Mouse (Mus musculus) cerebellum, adult 18-20 months (tissue): ENCODE measurements around the gene Sema4a.
A peak's percentile ranks its signal among the peaks of the same experiment; 100 is the strongest.

Source experiments
- DNase-seq, 2 experiments: peaks; one replicate each; pipeline ENCODE4 v3.0.0; 2021

The Sema4a gene

GRCm38 (mm10) chr3:88484597-88485316, 23.8 kb upstream of the Sema4a start:
- peak in 1 of 2 experiments; percentile 5 for DNase-seq

DNA sequence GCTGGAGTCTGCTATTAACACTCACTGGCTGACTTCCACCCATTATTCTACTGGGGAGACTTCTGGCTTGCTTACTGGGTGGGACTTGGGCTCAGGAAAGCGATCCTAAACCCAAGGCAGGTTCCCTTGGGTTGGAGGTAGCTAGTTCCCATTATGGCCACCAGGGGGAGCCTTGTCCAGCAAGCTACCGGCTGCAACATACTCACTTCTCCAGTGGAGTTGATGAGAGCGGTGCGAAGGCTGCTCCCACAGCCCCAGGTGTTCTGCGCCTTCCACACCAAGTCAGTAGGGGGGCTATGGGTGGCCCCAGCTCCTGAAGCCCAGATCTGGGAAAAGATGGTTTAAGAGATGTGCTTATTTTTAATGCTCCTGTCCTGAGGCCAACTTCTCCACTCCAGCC, 22.6 kb upstream of the Sema4a start:
- peak; percentile 78 to 83 for DNase-seq

DNA sequence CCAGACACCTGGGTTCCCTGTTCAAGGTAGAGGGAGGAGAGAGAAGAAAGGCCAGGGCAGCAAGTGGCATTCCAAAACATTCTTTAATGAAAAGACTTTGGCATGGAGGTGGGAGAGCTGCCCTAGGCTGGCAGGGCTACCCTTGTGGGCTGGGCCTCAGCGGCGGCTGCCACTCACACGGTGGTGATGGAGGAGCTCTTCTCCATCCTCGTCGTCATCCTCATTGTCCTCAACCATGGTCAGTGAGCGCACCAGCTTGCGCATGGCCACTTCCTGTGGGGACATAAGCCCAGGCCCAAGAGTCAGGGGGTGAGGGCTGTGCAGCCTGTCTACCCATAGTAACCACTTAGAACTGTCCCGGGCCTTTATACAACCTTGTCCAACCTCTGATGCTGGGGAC, 22.2 kb upstream of the Sema4a start:
- DNase-seq: no peak

DNA sequence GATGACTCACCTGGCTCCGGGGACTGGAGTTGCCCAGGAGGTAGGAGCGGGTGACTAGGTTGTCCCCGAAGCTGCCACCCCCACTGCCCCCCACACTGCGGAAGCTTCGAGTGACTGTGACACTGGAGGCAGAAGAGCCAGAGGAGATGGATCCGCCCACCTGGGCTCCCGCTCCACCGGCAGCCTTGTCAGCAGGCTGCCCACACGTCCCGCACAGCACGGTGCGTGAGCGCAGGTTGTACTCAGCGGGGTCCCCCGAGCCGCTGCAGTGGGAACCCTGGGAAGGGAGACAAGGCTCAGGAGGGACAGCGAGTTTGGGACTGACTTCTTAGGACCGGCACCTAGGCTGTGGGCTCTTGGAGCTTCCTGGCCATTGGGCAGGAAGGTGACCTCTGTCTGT, 21.4 kb upstream of the Sema4a start:
- DNase-seq: no peak

DNA sequence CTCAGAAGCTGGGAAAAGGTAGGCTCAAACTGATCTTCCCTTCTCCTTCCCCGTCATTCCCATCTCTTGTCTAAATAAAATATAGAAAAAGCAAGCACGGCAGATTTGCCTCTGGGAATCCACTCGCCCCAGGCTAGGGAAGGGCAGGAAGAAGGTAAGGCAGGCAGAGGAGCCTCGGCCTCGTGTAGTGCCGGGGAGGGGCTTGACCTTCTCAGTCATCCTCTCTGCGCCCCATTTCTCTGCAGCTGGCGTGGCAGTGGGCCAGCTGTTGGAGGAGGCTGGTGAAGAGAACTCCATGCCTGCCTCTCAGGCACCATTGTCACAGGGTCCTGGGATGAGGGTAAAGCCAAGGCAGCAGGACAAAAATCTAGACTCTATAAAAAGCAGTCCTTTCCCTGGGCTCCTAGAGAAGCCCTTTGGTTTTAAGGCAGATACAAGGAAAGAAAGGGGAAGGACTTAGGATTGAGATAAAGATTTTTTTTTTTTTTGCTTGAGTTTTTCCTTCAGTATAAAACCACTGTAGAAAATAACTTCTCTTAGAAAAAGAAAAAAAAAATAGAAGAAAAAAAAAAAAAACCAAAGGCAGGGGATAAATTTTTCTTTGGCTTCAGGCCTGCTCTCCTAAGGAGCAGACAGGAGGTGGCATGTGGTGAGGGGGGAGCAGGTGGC, 20.5 kb upstream of the Sema4a start:
- DNase-seq: no peak

DNA sequence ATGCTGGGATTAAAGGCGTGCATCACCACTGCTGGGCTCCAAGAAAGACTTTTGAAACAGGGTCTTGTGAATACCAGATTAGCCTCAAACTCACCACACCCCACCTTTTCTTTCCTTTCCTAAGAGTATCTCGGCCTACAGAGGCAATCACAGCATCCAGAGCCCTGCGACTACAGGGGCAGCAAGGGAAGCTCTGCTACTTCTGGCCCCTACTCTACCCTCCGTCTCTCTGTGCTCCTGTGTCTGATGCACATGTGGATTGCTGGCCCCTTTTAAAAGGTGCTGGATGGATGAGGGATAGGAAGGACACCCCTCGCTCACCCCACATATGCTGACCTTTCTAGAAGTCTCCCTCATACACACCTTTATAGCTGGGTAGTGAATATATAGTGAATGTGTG, 19.7 kb upstream of the Sema4a start:
- DNase-seq: no peak

DNA sequence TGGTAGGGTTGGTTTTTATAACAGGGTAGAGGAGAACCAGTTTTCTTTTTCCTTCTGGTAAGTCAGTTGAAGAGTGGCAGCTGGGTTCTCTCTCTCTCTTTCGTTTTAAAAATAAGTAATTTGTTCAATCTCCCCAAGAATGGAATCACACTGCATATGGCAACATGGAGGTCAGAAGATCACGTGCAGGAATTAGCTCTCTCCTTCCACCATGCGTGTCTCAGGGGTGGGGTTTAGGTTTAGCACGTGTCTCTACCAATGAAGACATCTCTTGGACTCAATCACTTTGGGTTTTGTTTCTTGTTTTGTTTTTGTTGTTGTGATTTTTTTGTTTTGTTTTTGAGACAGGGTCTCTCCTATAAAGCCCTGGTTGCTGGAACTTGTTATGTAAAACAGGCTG, 18.8 kb upstream of the Sema4a start:
- DNase-seq: no peak

GRCm38 (mm10) chr3:88479163-88479562, 18.2 kb upstream of the Sema4a start:
- DNase-seq: no peak

DNA sequence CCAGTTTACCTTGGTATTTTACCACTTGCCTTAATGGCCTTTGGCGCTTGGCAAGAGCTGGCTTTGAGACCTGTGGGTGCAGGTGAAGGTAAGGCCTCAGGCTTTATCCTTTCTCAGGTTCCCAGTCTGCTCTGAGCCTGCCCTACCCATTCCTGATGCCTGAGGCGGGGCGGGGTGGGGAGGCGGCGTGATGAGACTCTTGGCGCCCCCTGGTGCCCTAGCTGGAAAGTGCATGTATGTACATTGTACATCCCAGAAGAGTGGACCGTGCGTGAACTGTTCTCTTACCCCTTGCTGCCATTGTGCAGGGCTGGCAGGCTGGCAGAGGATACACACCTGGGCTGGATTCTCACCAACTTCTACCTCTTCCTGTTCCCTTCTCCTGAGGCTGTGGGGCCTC, 16.8 kb upstream of the Sema4a start:
- peak; percentile 82 to 90 for DNase-seq

- DNase-seq: no peak
Observed at GRCm38 (mm10) chr3:88476403-88476802, 15.4 kb upstream of the Sema4a start.

DNA sequence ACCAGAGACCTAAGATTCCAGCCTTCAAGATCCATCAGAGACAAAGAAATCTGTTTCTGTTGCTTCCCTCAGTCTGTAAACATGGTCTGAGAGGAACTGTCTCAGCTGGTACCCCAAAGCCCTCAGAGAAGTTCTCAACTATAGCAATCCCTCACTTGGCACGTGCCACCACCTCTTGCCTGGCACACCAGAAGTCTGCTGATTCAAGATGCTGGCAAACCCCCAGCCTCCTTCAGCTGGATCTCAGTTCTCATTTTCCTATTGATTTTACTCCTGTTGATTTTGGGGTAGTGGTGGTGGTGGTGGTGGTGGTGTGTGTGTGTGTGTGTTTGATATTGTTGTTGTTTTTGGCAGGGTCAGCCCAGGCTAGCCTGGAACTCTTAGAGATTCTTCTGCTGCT, 12.6 kb upstream of the Sema4a start:
- no peak for DNase-seq

- no peak for DNase-seq
Observed at GRCm38 (mm10) chr3:88473020-88473419, 12.0 kb upstream of the Sema4a start.

DNA sequence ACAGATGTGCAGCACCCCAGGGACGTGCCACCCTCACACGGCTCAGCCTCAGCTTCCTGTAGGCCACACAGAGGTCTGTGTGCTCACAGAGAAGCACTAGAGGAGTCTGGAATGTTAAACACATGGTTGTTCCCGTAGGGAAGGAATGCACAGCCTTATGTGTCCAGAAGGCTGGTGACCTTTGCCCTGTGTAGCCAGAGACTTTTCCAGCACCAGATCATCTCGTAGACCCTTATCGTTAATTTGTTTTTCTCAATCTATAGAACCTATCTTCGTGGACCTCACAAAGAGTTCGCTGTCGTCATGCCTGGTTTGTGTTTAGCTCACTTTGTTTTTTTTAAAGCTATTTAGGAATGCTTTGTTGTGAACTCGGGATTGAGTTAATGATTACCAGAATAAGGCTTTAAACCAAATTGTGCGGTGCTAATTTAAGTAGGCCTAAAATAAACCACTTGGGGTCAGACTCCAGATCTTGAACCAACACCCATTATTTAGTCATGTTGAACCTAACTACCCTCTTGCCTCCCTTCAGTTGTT, 10.0 kb upstream of the Sema4a start:
- DNase-seq: no peak

- DNase-seq: no peak
Observed at GRCm38 (mm10) chr3:88469466-88469865, 8.5 kb upstream of the Sema4a start.

DNA sequence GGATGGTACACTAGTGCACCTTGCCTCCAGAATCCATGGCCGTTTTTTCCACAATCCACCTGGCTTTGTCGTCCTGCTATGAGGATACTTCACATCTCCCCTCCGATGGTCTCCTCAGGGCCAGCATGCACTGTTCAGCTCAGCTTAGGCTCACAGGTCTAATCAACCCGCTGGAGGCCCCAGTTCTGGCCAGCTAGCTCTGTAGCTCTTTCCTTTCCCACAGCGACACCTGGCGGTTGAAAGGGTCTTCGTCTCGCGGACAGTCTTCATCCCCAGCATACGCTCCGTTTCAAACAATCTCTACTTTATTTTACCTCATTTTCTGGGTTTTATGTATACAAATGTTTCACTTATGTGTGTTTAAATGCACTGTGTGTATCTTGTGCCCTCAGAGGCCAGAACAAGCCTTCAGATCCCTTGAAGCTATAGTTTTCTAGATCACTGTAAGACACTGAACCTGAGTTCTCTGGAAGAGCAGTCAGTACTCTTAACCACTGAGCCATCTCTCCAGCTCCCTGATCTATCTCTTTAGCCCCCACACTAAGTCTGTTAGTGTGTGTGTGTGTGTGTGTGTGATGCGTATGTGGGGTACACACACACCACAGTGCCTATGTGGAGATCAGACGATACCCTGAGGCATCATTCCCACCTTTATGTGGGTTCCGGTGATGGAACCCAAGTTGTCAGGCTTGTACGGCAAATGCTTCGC, 6.3 kb upstream of the Sema4a start:
- DNase-seq: peak; percentile 90 to 92

DNA sequence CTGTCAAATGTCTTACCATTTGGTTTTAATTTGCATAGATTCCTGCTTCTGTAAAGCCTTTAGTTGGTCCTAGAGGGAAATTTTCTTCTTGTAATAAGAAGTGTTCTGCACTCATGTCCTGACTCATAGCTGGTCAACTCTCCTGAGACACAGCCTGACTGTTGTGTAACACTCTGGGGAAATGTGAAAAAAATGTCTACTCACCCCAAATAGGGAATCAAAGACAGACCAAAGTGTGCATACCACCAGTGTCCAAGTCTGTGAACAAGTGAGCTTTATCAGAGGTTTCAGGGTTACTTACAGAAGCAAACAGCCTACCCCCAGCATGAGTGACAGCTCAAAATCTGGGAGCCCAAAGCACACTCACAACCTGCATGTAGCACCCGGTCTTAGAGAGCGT, 4.1 kb upstream of the Sema4a start:
- DNase-seq: no peak

DNA sequence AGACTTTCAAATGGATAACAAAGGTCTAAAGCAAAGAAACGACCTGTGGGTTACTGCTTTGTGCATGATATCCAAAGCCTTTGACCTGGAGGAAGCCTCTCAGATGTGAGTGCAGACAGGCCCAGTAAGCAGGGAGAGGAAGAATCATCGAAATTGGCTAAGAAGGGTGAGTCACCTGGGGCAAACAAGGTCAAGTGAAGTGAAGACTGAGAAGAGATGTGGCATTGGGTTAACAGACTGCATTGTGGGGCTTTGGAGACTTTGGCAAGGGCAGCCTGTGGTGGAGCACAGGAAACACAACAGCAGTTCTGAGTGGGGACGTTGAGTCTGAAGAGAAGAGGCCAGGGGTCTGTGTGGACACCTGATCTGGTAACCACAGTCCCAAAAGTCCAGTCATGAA, 3.4 kb upstream of the Sema4a start:
- DNase-seq: no peak

DNA sequence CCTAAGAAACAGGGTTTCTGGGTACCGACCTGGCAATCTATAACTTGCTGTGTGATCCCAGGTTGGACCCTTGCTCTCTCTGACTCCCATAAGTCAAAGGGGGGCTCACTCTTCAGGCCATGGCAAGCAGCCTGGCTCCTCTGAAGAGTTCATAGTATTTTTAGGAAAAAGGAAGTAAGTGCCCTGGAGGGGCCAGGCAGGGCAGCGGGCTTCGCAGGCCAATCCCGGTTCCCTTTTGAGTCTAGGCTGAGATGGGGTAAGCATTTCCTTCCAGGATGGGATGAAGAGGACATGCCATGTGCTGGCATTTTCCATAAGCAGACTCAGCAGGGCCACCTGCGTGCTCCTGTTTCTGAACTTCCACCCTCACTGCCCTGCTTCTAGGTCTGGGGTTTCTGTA, 953 bp downstream of the Sema4a start:
- DNase-seq: no peak

GRCm38 (mm10) chr3:88458778-88459219, 2.2 kb downstream of the Sema4a start:
- peak in 1 of 2 experiments; percentile 13 for DNase-seq

GRCm38 (mm10) chr3:88456746-88457532, 4.0 kb downstream of the Sema4a start:
- DNase-seq: peak in 1 of 2 experiments; percentile 24

- DNase-seq: no peak
Observed at GRCm38 (mm10) chr3:88456313-88456712, 4.7 kb downstream of the Sema4a start.

DNA sequence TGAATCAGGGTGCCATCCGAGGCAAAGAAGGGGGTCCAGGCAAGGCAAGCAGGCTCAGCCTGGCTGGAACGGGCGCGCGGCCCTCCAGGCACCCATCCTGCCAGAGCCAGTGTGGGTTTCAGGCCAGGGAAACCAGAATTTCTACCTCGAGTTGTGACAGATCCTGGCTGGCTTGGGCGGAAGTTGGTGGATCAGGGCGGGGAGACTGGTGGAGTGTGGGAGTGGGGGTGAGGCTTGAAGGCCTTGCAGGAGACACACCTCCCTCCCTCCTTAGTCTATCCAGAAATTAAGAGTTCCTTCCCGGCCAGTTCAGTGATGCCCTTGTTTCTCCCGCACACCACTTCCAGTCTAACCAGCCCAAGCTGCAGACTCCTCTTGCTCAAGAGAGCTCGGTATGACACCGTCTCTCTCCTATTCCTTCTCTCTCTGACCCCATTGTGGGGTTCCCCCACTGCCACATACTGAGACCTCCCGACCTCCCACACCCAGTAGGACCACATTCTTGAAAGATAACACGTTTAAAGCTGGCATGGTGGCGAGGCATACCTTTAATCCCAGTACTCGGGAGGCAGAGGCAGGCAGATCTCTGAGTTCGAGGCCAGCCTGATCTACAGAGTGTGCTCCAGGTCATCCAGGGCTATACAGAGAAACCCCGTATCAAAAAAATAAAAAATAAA, 5.3 kb downstream of the Sema4a start:
- no peak for DNase-seq
